Mouse (Mus musculus): ENCODE measurements around the gene Cdh7.

GRCm38 (mm10) chr1:109985468-109985867 is 3.2 kb downstream of the Cdh7 start:
- no peak for TF ChIP-seq CTCF (IDR thresholded peaks at IDR 0.05)
- no peak for TF ChIP-seq POLR2A (IDR thresholded peaks at IDR 0.05; ENCODE audit: insufficient read depth, low read depth, low read length)
- no peak for TF ChIP-seq EP300 (IDR thresholded peaks at IDR 0.05; ENCODE audit: insufficient read depth, low read depth, low read length)

Measured in heart, adult 2 months (tissue).